Mouse (Mus musculus) E14TG2a.4 (cell line): ENCODE measurements around the gene Ppm1h.

Source experiments
- H3K27me3 ChIP-seq: 2 replicates; pipeline ENCODE4 v1.6.1; 2014; ENCODE audit warnings: low read length, control low read depth; ENCODE audit not compliant: insufficient read depth
- H3K36me3 ChIP-seq: 2 replicates; pipeline ENCODE4 v1.6.1; 2014; ENCODE audit warnings: low read length, control low read depth; ENCODE audit not compliant: insufficient read depth
- H3K4me1 ChIP-seq: replicated peaks from 2 replicates; pipeline ENCODE4 v1.6.1; 2014; ENCODE audit warnings: low read depth, low read length, control low read depth
- H3K4me3 ChIP-seq: replicated peaks from 2 replicates; pipeline ENCODE4 v1.5.1; 2014; ENCODE audit warnings: mild to moderate bottlenecking, low read length
- H3K9me3 ChIP-seq: 2 replicates; pipeline ENCODE4 v1.6.1; 2014; ENCODE audit warnings: low read length, control low read depth
- CTCF ChIP-seq: conservative IDR thresholded peaks from 2 replicates; pipeline ENCODE4 v1.5.1; 2014; ENCODE audit warnings: low read length
- NANOG ChIP-seq: IDR thresholded peaks from 2 replicates; pipeline ENCODE4 v1.6.1; 2014; ENCODE audit warnings: borderline replicate concordance, low read length, mixed read lengths
- POU5F1 ChIP-seq: IDR thresholded peaks from 2 replicates; pipeline ENCODE4 v1.6.1; 2014; ENCODE audit warnings: low read length, borderline replicate concordance

Gene Ppm1h

GRCm38 (mm10) chr10:122792021-122792966 is 113.7 kb downstream of the Ppm1h start:
- TF ChIP-seq NANOG: peak; percentile 24; the same call in 1 of the 2 replicates
- no peak for TF ChIP-seq POU5F1
- TF ChIP-seq CTCF: no peak
- Histone ChIP-seq H3K9me3 (no peaks in the 10 kb centered on the region), H3K4me3 (peak overlapping the region; percentile 39; the same call in 1 of the 2 replicates), H3K36me3 (no peaks in the 10 kb centered on the region), H3K4me1 (peaks cover 11% of the 10 kb centered on the region), H3K27me3 (no peaks in the 10 kb centered on the region; the same call in none of the 2 replicates)

DNA sequence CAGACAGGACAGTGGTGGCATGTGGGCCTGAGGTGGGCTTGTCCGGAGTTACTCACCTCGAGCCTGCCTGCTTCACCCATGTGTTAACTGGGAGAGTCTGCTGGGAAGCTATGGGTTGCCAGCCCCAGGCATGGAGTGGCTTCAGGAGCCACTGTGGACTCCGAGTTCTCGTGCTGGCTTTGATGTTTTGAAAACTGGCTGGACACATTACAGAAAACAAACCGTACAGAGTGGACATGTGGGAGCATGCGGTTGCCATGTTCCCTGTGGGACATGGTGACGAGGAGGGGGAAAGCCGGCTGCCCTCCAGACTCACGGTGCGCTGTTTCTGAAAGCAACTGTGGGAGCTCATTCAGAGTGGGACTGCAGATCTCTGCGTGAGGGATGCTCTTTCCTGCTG is 114.6 kb downstream of the Ppm1h start:
- Histone ChIP-seq H3K4me3 (no peak overlapping the region), H3K27me3 (no peaks in the 10 kb centered on the region; the same call in none of the 2 replicates), H3K9me3 (no peaks in the 10 kb centered on the region), H3K4me1 (peaks cover 11% of the 10 kb centered on the region), H3K36me3 (no peaks in the 10 kb centered on the region)
- TF ChIP-seq NANOG (no peak), CTCF (no peak), POU5F1 (no peak)

DNA sequence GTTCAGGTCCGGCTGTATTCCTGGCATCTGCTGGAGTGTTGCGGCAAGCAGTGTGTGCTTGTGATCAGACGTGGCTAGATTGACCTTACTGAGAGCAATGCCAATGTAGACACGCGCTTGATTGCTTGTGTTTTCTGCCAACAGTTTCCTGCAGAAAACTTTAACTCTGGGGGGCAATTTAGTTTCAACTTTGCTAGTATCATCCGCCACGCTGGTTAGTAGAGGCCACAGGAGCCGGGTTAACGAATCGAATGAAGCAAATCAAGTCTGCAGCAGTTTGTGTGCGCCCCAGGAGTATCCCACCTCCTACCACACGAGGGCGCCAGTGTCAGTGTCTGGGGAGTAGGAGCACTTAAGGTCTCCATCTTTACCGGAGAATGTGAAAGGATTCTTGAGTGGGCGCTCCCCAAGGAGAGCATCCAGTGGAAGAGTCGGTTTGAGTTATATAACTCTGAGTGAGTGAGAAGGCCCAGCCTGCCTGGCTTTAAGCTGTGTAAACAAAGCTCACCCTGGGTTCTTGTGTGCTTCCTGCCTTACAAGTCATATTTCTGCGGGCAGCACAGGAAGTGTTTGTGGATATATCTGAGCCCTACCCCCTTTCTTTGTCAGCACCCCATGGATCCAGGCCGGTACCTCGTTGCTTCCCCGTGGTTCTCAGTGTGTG is 115.8 kb downstream of the Ppm1h start:
- TF ChIP-seq POU5F1 (no peak), NANOG (no peak), CTCF (peak; percentile 96)
- Histone ChIP-seq H3K4me3 (peak overlapping the region; percentile 69), H3K27me3 (no peaks in the 10 kb centered on the region; the same call in none of the 2 replicates)

GRCm38 (mm10) chr10:122797955-122798354 is 119.4 kb downstream of the Ppm1h start:
- TF ChIP-seq NANOG (no peak), CTCF (peak; percentile 48), POU5F1 (no peak)
- Histone ChIP-seq H3K4me3 (no peak overlapping the region), H3K9me3 (no peaks in the 10 kb centered on the region), H3K36me3 (no peaks in the 10 kb centered on the region), H3K4me1 (peaks cover 19% of the 10 kb centered on the region), H3K27me3 (peaks cover 16% of the 10 kb centered on the region)

More for the DNA sequence above, 115.8 kb downstream of the Ppm1h start:
- H3K36me3 ChIP-seq: no peaks in the 10 kb centered on the region
- H3K4me1 ChIP-seq: peaks cover 11% of the 10 kb centered on the region
- H3K9me3 ChIP-seq: no peaks in the 10 kb centered on the region

DNA sequence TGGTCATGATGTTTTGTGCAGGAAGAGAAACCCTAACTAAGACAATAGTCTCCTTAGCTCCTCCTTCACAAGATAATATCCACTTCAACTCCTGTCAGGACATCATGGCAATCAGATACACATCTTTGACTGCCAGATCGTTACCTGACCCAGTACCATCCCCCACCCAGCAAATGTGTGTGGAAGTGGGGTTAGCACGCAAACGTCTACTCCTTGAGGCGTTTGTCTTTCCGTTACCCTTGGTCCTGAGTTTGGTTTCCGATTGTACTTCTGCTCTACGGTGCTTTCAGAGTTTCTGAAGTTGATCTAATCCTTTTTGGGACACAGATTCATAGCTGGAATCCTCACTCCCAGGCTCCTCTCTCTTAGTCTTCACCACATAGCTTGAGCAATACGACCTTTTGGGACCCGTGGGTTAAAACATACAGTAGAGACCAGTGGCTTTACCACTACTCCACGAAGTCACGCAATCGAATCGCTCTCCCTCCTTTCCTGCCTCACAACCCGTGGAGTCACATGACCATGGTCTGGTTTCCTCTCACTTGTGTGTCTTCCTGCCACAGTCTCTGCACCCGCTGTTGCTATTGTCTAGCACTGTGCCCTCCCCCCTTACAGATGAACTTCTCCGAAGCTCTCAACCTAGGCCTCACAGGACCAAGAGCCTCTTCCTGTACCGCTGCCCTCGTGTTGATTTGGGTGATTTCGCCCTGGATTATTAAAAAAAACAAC is 121.6 kb downstream of the Ppm1h start:
- peaks cover 27% of the 10 kb centered on the region for H3K4me1 ChIP-seq
- no peak overlapping the region for H3K4me3 ChIP-seq
- H3K9me3 ChIP-seq: no peaks in the 10 kb centered on the region
- TF ChIP-seq CTCF (no peak), POU5F1 (no peak), NANOG (no peak)
- H3K36me3 ChIP-seq: no peaks in the 10 kb centered on the region
- peaks cover 16% of the 10 kb centered on the region for H3K27me3 ChIP-seq

- TF ChIP-seq POU5F1 (no peak), NANOG (no peak), CTCF (no peak)
These were observed 122.2 kb downstream of the Ppm1h start for GRCm38 (mm10) chr10:122800732-122801110.

GRCm38 (mm10) chr10:122802218-122802617 is 123.7 kb downstream of the Ppm1h start:
- Histone ChIP-seq H3K4me1 (peaks cover 40% of the 10 kb centered on the region), H3K9me3 (no peaks in the 10 kb centered on the region)

More at GRCm38 (mm10) chr10:122800732-122801110, 122.2 kb downstream of the Ppm1h start:
- H3K4me1 ChIP-seq: peaks cover 31% of the 10 kb centered on the region
- H3K27me3 ChIP-seq: peaks cover 16% of the 10 kb centered on the region
- H3K36me3 ChIP-seq: no peaks in the 10 kb centered on the region
- H3K4me3 ChIP-seq: no peak overlapping the region
- H3K9me3 ChIP-seq: no peaks in the 10 kb centered on the region

DNA sequence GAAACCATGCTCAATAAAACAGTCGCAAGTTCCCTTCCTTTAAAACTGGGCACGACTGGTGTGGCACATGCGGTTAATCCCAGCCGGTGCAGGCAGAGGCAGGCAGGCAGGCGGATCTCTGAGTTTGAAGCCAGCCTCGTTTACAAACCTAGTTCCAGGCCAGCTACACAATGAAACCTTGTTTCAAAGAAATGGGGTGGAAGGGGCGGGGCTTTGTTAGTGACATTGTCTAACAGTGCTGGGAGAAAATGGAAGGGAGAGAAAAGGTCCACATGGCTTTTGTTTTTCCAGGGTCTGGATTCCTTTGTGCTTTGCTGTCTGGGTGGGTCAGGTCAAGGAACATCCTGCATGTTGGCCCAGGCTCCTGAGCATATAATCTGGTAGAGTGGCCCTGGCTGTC is 124.3 kb downstream of the Ppm1h start:
- H3K27me3 ChIP-seq: peaks cover 16% of the 10 kb centered on the region
- H3K4me1 ChIP-seq: peaks cover 42% of the 10 kb centered on the region
- TF ChIP-seq CTCF: no peak
- no peak for TF ChIP-seq NANOG
- no peak for TF ChIP-seq POU5F1
- H3K36me3 ChIP-seq: no peaks in the 10 kb centered on the region
- no peaks in the 10 kb centered on the region for H3K9me3 ChIP-seq
- peak overlapping the region; percentile 69; the same call in 1 of the 2 replicates for H3K4me3 ChIP-seq

More at GRCm38 (mm10) chr10:122802218-122802617, 123.7 kb downstream of the Ppm1h start:
- H3K27me3 ChIP-seq: peaks cover 16% of the 10 kb centered on the region
- TF ChIP-seq CTCF (0 out of 2 replicates have a peak, but pooled peaks have one; percentile 6), POU5F1 (no peak)
- H3K36me3 ChIP-seq: no peaks in the 10 kb centered on the region
- peak overlapping the region; percentile 69 for H3K4me3 ChIP-seq
